Mouse (Mus musculus) adrenal gland, adult 2 months (tissue): Measurements from ENCODE around the gene Cd163. TPM values are rescaled to one million over a fixed set of nuclear protein-coding genes. Genes with fewer than 3 reads are reported as not detected.
A peak's percentile ranks its signal among the peaks of the same experiment; 100 is the strongest.
"Not testable (repeated sequence)": the region's sequence is repeated elsewhere in the genome, so short reads cannot be mapped to it uniquely, and the experiment has no call there.

Experiments used
- DNase-seq: peaks from one replicate; pipeline ENCODE4 v3.0.0; 2021
- long read RNA-seq: library from polyadenylated mRNA; stranded (forward); transcript quantifications from one replicate; pipeline ENCODE4 v2.0.0, GENCODE M21; 2021
- polyA plus RNA-seq: library from polyadenylated mRNA; depleted of rRNA; stranded (reverse); fragments of >200 nt; gene quantifications from 2 replicates; pipeline ENCODE4 v1.2.3, GENCODE M21; 2012; rRNA removed
- total RNA-seq, 2 experiments: library from RNA; stranded (reverse); gene quantifications; 2 replicates each; pipeline ENCODE4 v1.2.3; 2021

The Cd163 gene
- total RNA-seq, result 10 to 100 TPM in 1 of 2 experiments, 1 to 10 TPM in 1; 4.2 to 12.4 TPM
- 0.50 and 0.51 TPM in 2 replicates for polyA plus RNA-seq
- long read RNA-seq, full-length matches to known transcripts, result 3 of 5 reads
- long read RNA-seq, partial matches to known transcripts, result 1 of 5 reads
- long read RNA-seq, other reads (novel, unspliced or antisense), result 1 of 5 reads

GRCm38 (mm10) chr6:124304356-124304755 lies at the start of gene Cd163:
Gene Cd163 (plus strand): TSS chr6:124304656.
- DNase-seq, result no peak

- no peak for DNase-seq
Measured at GRCm38 (mm10) chr6:124255721-124256470, 48.6 kb upstream of the Cd163 start.

GRCm38 (mm10) chr6:124260198-124260931 lies 44.1 kb upstream of the Cd163 start:
- DNase-seq, result peak; percentile 51

- peak; percentile 59 for DNase-seq
Measured at GRCm38 (mm10) chr6:124262696-124263095, 41.8 kb upstream of the Cd163 start.

GRCm38 (mm10) chr6:124273231-124273880 lies 31.1 kb upstream of the Cd163 start:
- DNase-seq, result no peak

- no peak for DNase-seq
Measured at GRCm38 (mm10) chr6:124277641-124278040, 26.8 kb upstream of the Cd163 start.

GRCm38 (mm10) chr6:124278291-124278690 lies 26.2 kb upstream of the Cd163 start:
- no peak for DNase-seq

GRCm38 (mm10) chr6:124282731-124283130 lies 21.7 kb upstream of the Cd163 start:
- no peak for DNase-seq

- not testable (repeated sequence) for DNase-seq
Measured at GRCm38 (mm10) chr6:124297378-124297777, 7.1 kb upstream of the Cd163 start.

- no peak for DNase-seq
Measured at GRCm38 (mm10) chr6:124301447-124302192, 2.8 kb upstream of the Cd163 start.

- DNase-seq, result no peak
Measured at GRCm38 (mm10) chr6:124308935-124309334, 4.5 kb downstream of the Cd163 start.

GRCm38 (mm10) chr6:124312292-124312691 lies 7.8 kb downstream of the Cd163 start:
- DNase-seq, result no peak

GRCm38 (mm10) chr6:124320371-124320770 lies 15.9 kb downstream of the Cd163 start:
- no peak for DNase-seq

- DNase-seq, result no peak
Measured at GRCm38 (mm10) chr6:124321481-124322475, 17.3 kb downstream of the Cd163 start.

- no peak for DNase-seq
Measured at GRCm38 (mm10) chr6:124328394-124328991, 24.0 kb downstream of the Cd163 start.

- no peak for DNase-seq
Measured at GRCm38 (mm10) chr6:124329622-124330021, 25.2 kb downstream of the Cd163 start.

- DNase-seq, result no peak
Measured at GRCm38 (mm10) chr6:124345096-124345495, 40.6 kb downstream of the Cd163 start.

GRCm38 (mm10) chr6:124346613-124347012 lies 42.2 kb downstream of the Cd163 start:
- DNase-seq, result no peak

- DNase-seq, result no peak
Measured at GRCm38 (mm10) chr6:124353246-124353645, 48.8 kb downstream of the Cd163 start.

- no peak for DNase-seq
Measured at GRCm38 (mm10) chr6:124358953-124359352, 54.5 kb downstream of the Cd163 start.
